Mouse (Mus musculus) thymus, adult 2 months (tissue): ENCODE data around the gene Vmp1. TPM values are rescaled to one million over a fixed set of nuclear protein-coding genes. Genes with fewer than 3 reads are reported as not detected.

ENCODE experiments used
- DNase-seq: peaks from one replicate; pipeline ENCODE4 v3.0.0; 2021
- H3K27ac ChIP-seq: fragments of 200-500 bp; 2 replicates; pipeline ENCODE4 v1.5.1; 2012; ENCODE audit warnings: low read length, control low read depth; ENCODE audit not compliant: control insufficient read depth, insufficient read depth
- H3K27me3 ChIP-seq: fragments of 200-500 bp; 2 replicates; pipeline ENCODE4 v1.6.1; 2012; ENCODE audit warnings: mild to moderate bottlenecking, low read length, moderate library complexity, mixed read lengths; ENCODE audit not compliant: control insufficient read depth, insufficient read depth
- H3K36me3 ChIP-seq: fragments of 200-500 bp; 2 replicates; pipeline ENCODE4 v1.6.1; 2012; ENCODE audit warnings: mild to moderate bottlenecking, low read length, moderate library complexity; ENCODE audit not compliant: control insufficient read depth, insufficient read depth
- H3K4me1 ChIP-seq: fragments of 200-500 bp; replicated peaks from 2 replicates; pipeline ENCODE4 v1.6.1; 2012; ENCODE audit warnings: low read length; ENCODE audit not compliant: control insufficient read depth, insufficient read depth
- H3K4me3 ChIP-seq: fragments of 200-500 bp; 2 replicates; pipeline ENCODE4 v1.5.1; 2012; ENCODE audit warnings: mild to moderate bottlenecking, low read length, control low read depth, moderate library complexity; ENCODE audit not compliant: control insufficient read depth, insufficient read depth
- CTCF ChIP-seq: fragments of 200-500 bp; IDR thresholded peaks from 2 replicates; pipeline ENCODE4 v1.5.1; 2012; ENCODE audit warnings: mild to moderate bottlenecking, control low read depth, low read length, moderate library complexity, borderline replicate concordance; ENCODE audit not compliant: control insufficient read depth, poor library complexity, insufficient read depth; ENCODE audit errors: extremely low read depth
- POLR2A ChIP-seq: fragments of 200-500 bp; IDR thresholded peaks from 2 replicates; pipeline ENCODE4 v1.6.1; 2012; ENCODE audit warnings: mild to moderate bottlenecking, low read length, control low read depth, moderate library complexity; ENCODE audit not compliant: control insufficient read depth, poor library complexity, insufficient read depth; ENCODE audit errors: extremely low read depth
- WGBS: fragments of 180-500 bp; shearing (Covaris S2); methylation state at CpG from one replicate; pipeline ENCODE4 v1.1.7; 2018; 5-methylcytosine and 5-hydroxymethylcytosine counted together
- polyA plus RNA-seq: library from polyadenylated mRNA; depleted of rRNA; stranded (reverse); fragments of >200 nt; gene quantifications from 2 replicates; pipeline ENCODE4 v1.2.3, GENCODE M21; 2012

Vmp1 gene
- polyA plus RNA-seq, 1 experiment = 36.7 TPM

GRCm38 (mm10) chr11:86667553-86667952 is 16.1 kb downstream of the Vmp1 start:
- H3K4me1 ChIP-seq = no peaks in the 10 kb centered on the region
- no peak overlapping the region for H3K4me3 ChIP-seq
- WGBS = 95% methylated on average over 2 of the region's 2 CpGs
- no peak overlapping the region for H3K27ac ChIP-seq
- H3K27me3 ChIP-seq = no peaks in the 10 kb centered on the region
- DNase-seq = no peak
- H3K36me3 ChIP-seq = peaks cover 25% of the 10 kb centered on the region
- TF ChIP-seq POLR2A = no peak
- no peak for TF ChIP-seq CTCF

DNA sequence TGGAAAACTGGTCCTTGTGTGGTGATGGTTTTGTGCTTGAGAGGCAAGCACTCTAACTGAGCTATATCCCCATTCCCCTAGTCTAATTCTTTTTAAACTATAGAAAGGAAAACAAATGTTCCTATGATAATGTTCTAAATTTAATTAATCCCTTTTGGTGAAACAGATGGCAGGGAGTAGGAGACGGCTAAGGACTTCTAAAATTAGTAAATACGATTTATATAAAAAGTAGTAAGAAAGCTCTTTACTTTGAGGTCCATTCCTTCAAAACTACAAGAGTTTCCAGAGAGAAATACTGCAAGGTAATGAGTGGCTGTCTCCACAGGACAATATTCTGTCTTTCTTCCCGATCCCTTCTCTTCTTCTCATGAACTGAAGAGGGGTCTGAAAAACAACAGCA is 19.2 kb downstream of the Vmp1 start:
- Histone ChIP-seq H3K4me1 (no peaks in the 10 kb centered on the region), H3K27ac (no peak overlapping the region), H3K36me3 (peaks cover 41% of the 10 kb centered on the region), H3K27me3 (no peaks in the 10 kb centered on the region), H3K4me3 (no peak overlapping the region)
- whole genome bisulfite sequencing = 95% methylated on average over 3 of the region's 3 CpGs
- TF ChIP-seq POLR2A = no peak
- no peak for TF ChIP-seq CTCF
- no peak for DNase-seq

DNA sequence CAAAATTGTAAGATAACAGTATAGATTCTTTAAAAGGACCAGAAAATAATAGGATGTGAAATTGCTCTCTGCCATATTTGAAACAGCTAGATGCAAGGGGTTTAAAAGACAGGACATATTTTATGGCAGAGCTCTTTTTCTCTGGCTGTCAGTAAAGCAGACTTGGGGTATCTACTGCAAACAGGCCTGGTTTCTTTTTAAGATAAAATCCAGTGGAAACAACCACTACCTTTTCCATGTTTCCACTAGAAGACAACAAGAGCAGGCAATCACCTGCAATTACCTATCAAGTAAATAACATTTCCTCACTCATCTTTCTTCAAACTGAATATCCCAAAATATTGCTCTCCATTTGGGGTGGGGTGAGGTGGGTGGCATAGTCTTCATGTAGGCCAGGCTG is 19.7 kb downstream of the Vmp1 start:
- H3K27ac ChIP-seq = no peak overlapping the region
- H3K4me1 ChIP-seq = no peaks in the 10 kb centered on the region
- no peak overlapping the region for H3K4me3 ChIP-seq
- no peak for DNase-seq
- no peaks in the 10 kb centered on the region for H3K27me3 ChIP-seq
- TF ChIP-seq CTCF = no peak
- TF ChIP-seq POLR2A = no peak
- H3K36me3 ChIP-seq = peaks cover 41% of the 10 kb centered on the region

GRCm38 (mm10) chr11:86662986-86663895 is 20.4 kb downstream of the Vmp1 start:
- peaks cover 41% of the 10 kb centered on the region for H3K36me3 ChIP-seq
- TF ChIP-seq CTCF = no peak
- no peak for TF ChIP-seq POLR2A
- H3K27ac ChIP-seq = no peak overlapping the region
- no peak for DNase-seq
- no peaks in the 10 kb centered on the region for H3K27me3 ChIP-seq
- 93% methylated on average over 8 of the region's 8 CpGs for WGBS
- no peaks in the 10 kb centered on the region for H3K4me1 ChIP-seq
- H3K4me3 ChIP-seq = no peak overlapping the region

DNA sequence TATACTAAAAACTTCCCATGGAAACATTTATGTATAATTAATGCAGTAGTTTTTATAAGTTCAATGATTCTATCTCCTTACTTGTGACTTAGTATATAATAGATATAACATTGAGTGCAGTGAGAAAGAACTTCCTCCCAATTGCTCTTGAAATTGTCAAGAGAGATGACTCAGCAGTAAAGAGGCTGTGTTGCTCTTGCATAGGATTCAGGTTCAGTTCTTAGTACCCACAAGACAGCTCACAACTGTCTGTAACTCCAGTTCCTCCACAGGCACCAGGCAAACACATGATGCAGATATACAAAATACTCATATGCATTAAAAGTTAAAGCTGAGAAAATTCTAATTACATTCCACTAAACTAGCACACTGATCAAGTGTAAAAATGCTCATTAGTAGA is 25.8 kb downstream of the Vmp1 start:
- Histone ChIP-seq H3K4me3 (no peak overlapping the region), H3K27ac (no peak overlapping the region), H3K36me3 (peaks cover 19% of the 10 kb centered on the region), H3K4me1 (no peaks in the 10 kb centered on the region), H3K27me3 (no peaks in the 10 kb centered on the region)
- no peak for DNase-seq
- TF ChIP-seq CTCF (no peak), POLR2A (no peak)

- no peak for TF ChIP-seq CTCF
- no peak for TF ChIP-seq POLR2A
- no peak for DNase-seq
- Histone ChIP-seq H3K27ac (no peak overlapping the region), H3K27me3 (no peaks in the 10 kb centered on the region), H3K36me3 (peaks cover 13% of the 10 kb centered on the region), H3K4me3 (no peak overlapping the region), H3K4me1 (no peaks in the 10 kb centered on the region)
- 93% methylated on average over 4 of the region's 4 CpGs for WGBS
Measured at GRCm38 (mm10) chr11:86656849-86657567, 26.6 kb downstream of the Vmp1 start.

DNA sequence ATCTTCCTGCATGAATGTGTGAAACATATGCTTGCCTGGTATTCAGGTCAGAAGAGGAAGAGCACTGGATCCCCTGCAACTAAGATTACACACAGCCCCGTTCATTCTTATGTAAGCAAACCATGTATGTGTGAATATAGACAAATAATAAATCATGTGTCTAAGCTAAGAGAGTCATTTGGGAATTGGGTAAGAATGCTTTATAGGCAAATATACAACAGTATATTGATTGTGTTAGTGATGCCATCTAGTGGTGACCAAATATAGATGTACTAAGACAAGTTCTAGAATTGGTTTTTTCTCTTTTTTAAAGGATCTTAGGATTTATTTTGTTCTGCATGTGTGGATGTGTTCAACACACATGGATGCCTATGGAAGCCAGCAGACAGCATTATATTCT is 28.0 kb downstream of the Vmp1 start:
- Histone ChIP-seq H3K4me3 (no peak overlapping the region), H3K4me1 (no peaks in the 10 kb centered on the region), H3K27ac (no peak overlapping the region), H3K27me3 (no peaks in the 10 kb centered on the region), H3K36me3 (peaks cover 3% of the 10 kb centered on the region)
- 23% methylated on average over 1 of the region's 1 CpGs for WGBS
- TF ChIP-seq CTCF (no peak), POLR2A (no peak)
- DNase-seq = no peak
